Mouse (Mus musculus): ENCODE measurements around the gene Slc9a3r2. TPM values are rescaled to one million over a fixed set of nuclear protein-coding genes. Genes with fewer than 3 reads are reported as not detected.

Gene Slc9a3r2
- polyA plus RNA-seq, 1 experiment from 2014 or later: 58.9 TPM

DNA sequence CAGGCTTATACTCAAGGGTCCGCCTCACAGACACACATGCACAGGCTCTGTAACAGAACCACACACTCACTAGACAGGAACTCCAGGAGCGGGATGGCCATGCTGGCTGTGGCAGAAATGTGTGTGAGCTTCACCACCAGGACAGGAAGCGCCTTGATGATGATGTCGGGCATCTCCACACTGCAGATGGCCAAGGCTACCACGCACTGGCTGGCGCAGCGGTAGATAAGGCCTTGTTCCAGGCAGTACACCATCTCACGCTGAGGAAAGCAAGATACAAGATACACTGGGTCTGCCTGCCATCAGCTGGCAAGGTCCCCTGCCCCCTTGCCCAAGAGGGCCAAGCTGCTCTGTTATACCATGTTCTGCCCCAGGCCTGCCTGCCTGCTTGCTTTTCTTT lies 41.3 kb downstream of the Slc9a3r2 start:
- Histone ChIP-seq H3K27ac (no peak overlapping the region), H3K9me3 (no peaks in the 10 kb centered on the region), H3K27me3 (no peaks in the 10 kb centered on the region), H3K4me2 (no peak overlapping the region), H3K36me3 (peaks cover 80% of the 10 kb centered on the region), H3K9ac (replicated peaks) (no peak overlapping the region), H3K4me3 (replicated peaks) (no peak overlapping the region), H3K4me1 (replicated peaks) (no peaks in the 10 kb centered on the region)
- ATAC-seq (ENCODE audit: insufficient number of reproducible peaks, insufficient read depth, low FRiP score, low TSS enrichment, low read depth): no peak
- WGBS: 94% methylated on average over 8 of the region's 8 CpGs

DNA sequence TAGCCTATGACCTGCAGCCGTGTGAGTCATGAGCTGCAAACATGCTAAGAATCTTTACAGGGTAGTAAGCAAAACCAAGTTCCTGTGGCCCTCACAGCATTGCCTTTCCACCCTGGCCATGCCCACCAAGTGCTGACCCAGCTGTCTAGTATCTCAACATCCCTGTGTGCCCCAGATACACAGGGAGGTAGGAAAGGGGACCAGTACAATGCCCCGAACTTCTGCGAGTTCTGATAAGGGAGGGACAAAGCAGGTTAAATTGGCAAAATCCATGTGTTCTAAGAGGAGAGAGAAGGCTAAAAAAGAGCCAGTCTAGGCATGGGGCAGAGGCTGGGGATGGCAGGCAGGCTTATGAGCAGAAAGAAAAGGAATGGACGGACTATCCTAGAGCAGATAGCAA lies 41.8 kb downstream of the Slc9a3r2 start:
- no peak for ATAC-seq (ENCODE audit: insufficient number of reproducible peaks, insufficient read depth, low FRiP score, low TSS enrichment, low read depth)

GRCm38 (mm10) chr17:24604557-24604956 lies 45.6 kb downstream of the Slc9a3r2 start:
- no peaks in the 10 kb centered on the region for H3K9me3 ChIP-seq
- no peaks in the 10 kb centered on the region for H3K4me1 ChIP-seq (replicated peaks)
- H3K4me2 ChIP-seq: no peak overlapping the region
- no peaks in the 10 kb centered on the region for H3K27me3 ChIP-seq
- H3K27ac ChIP-seq: no peak overlapping the region
- no peak overlapping the region for H3K4me3 ChIP-seq (replicated peaks)
- H3K36me3 ChIP-seq: peaks cover 98% of the 10 kb centered on the region
- no peak overlapping the region for H3K9ac ChIP-seq (replicated peaks)
- no peak for ATAC-seq (ENCODE audit: insufficient number of reproducible peaks, insufficient read depth, low FRiP score, low TSS enrichment, low read depth)
- 82% methylated on average over 3 of the region's 3 CpGs for WGBS

More for the DNA sequence above, 41.8 kb downstream of the Slc9a3r2 start:
- H3K36me3 ChIP-seq: peaks cover 80% of the 10 kb centered on the region
- WGBS: 92% methylated on average over 4 of the region's 4 CpGs
- H3K4me3 ChIP-seq (replicated peaks): no peak overlapping the region
- H3K9me3 ChIP-seq: no peaks in the 10 kb centered on the region
- H3K4me1 ChIP-seq (replicated peaks): no peaks in the 10 kb centered on the region
- no peak overlapping the region for H3K4me2 ChIP-seq
- no peaks in the 10 kb centered on the region for H3K27me3 ChIP-seq
- H3K9ac ChIP-seq (replicated peaks): no peak overlapping the region
- H3K27ac ChIP-seq: no peak overlapping the region

- Histone ChIP-seq H3K4me2 (no peak overlapping the region), H3K4me3 (replicated peaks) (no peak overlapping the region), H3K36me3 (peaks cover 100% of the 10 kb centered on the region), H3K27me3 (no peaks in the 10 kb centered on the region), H3K9me3 (no peaks in the 10 kb centered on the region), H3K27ac (no peak overlapping the region), H3K4me1 (replicated peaks) (no peaks in the 10 kb centered on the region), H3K9ac (replicated peaks) (no peak overlapping the region)
- 91% methylated on average over 8 of the region's 8 CpGs for WGBS
- no peak for ATAC-seq (ENCODE audit: insufficient number of reproducible peaks, insufficient read depth, low FRiP score, low TSS enrichment, low read depth)
Measured at GRCm38 (mm10) chr17:24603961-24604360, 46.2 kb downstream of the Slc9a3r2 start.

DNA sequence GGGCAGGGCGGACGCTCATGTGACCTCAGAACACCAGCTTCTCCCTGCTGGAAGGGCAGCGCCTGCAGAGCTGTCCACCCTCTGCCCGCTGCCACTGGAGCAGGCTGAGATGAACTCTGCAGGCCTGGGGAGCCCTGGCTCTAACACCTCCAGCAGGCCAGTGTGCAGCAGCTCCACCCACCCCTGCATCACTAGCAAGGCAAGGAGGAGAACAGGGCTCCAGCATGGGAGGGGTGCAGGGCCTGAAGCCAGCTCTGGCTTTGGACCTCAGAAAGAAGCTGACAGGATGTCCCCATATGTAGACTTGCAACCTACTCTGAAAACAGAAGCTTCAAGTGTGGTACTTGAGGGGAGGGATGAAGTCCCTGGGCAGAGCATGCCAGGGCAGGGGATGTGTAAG lies 49.6 kb downstream of the Slc9a3r2 start:
- no peaks in the 10 kb centered on the region for H3K4me1 ChIP-seq (replicated peaks)
- no peaks in the 10 kb centered on the region for H3K27me3 ChIP-seq
- no peak overlapping the region for H3K4me2 ChIP-seq
- no peak overlapping the region for H3K4me3 ChIP-seq (replicated peaks)
- 97% methylated on average over 4 of the region's 4 CpGs for WGBS
- ATAC-seq (ENCODE audit: insufficient number of reproducible peaks, insufficient read depth, low FRiP score, low TSS enrichment, low read depth): no peak
- H3K9me3 ChIP-seq: no peaks in the 10 kb centered on the region
- H3K9ac ChIP-seq (replicated peaks): no peak overlapping the region
- H3K36me3 ChIP-seq: peaks cover 100% of the 10 kb centered on the region
- H3K27ac ChIP-seq: no peak overlapping the region

- 88% methylated on average over 3 of the region's 3 CpGs for WGBS
- ATAC-seq (ENCODE audit: insufficient number of reproducible peaks, insufficient read depth, low FRiP score, low TSS enrichment, low read depth): no peak
- H3K36me3 ChIP-seq: peaks cover 100% of the 10 kb centered on the region
- no peak overlapping the region for H3K4me2 ChIP-seq
- H3K27ac ChIP-seq: no peak overlapping the region
- no peaks in the 10 kb centered on the region for H3K9me3 ChIP-seq
- no peak overlapping the region for H3K9ac ChIP-seq (replicated peaks)
- H3K4me1 ChIP-seq (replicated peaks): no peaks in the 10 kb centered on the region
- no peak overlapping the region for H3K4me3 ChIP-seq (replicated peaks)
- H3K27me3 ChIP-seq: no peaks in the 10 kb centered on the region
Measured at GRCm38 (mm10) chr17:24597989-24598388, 52.1 kb downstream of the Slc9a3r2 start.

- no peak overlapping the region for H3K4me3 ChIP-seq (replicated peaks)
- H3K4me1 ChIP-seq (replicated peaks): no peaks in the 10 kb centered on the region
- no peak overlapping the region for H3K27ac ChIP-seq
- H3K9ac ChIP-seq (replicated peaks): no peak overlapping the region
- no peaks in the 10 kb centered on the region for H3K9me3 ChIP-seq
- WGBS: 91% methylated on average over 19 of the region's 19 CpGs
- no peaks in the 10 kb centered on the region for H3K27me3 ChIP-seq
- H3K4me2 ChIP-seq: no peak overlapping the region
- H3K36me3 ChIP-seq: peaks cover 100% of the 10 kb centered on the region
- no peak for ATAC-seq (ENCODE audit: insufficient number of reproducible peaks, insufficient read depth, low FRiP score, low TSS enrichment, low read depth)
Measured at GRCm38 (mm10) chr17:24596471-24597183, 53.5 kb downstream of the Slc9a3r2 start.

GRCm38 (mm10) chr17:24596073-24596466 lies 54.1 kb downstream of the Slc9a3r2 start:
- no peak overlapping the region for H3K4me3 ChIP-seq (replicated peaks)
- ATAC-seq (ENCODE audit: insufficient number of reproducible peaks, insufficient read depth, low FRiP score, low TSS enrichment, low read depth): no peak
- no peak overlapping the region for H3K9ac ChIP-seq (replicated peaks)
- H3K4me2 ChIP-seq: no peak overlapping the region
- no peak overlapping the region for H3K27ac ChIP-seq
- no peaks in the 10 kb centered on the region for H3K4me1 ChIP-seq (replicated peaks)
- H3K9me3 ChIP-seq: no peaks in the 10 kb centered on the region
- WGBS: 84% methylated on average over 5 of the region's 5 CpGs
- H3K36me3 ChIP-seq: peaks cover 100% of the 10 kb centered on the region
- H3K27me3 ChIP-seq: no peaks in the 10 kb centered on the region

GRCm38 (mm10) chr17:24595126-24596072 lies 54.7 kb downstream of the Slc9a3r2 start:
- H3K9me3 ChIP-seq: no peaks in the 10 kb centered on the region
- peaks cover 100% of the 10 kb centered on the region for H3K36me3 ChIP-seq
- no peak for ATAC-seq (ENCODE audit: insufficient number of reproducible peaks, insufficient read depth, low FRiP score, low TSS enrichment, low read depth)
- no peaks in the 10 kb centered on the region for H3K27me3 ChIP-seq
- no peak overlapping the region for H3K4me2 ChIP-seq
- H3K4me3 ChIP-seq (replicated peaks): no peak overlapping the region
- H3K9ac ChIP-seq (replicated peaks): no peak overlapping the region
- H3K27ac ChIP-seq: no peak overlapping the region
- no peaks in the 10 kb centered on the region for H3K4me1 ChIP-seq (replicated peaks)
- 78% methylated on average over 17 of the region's 17 CpGs for WGBS

DNA sequence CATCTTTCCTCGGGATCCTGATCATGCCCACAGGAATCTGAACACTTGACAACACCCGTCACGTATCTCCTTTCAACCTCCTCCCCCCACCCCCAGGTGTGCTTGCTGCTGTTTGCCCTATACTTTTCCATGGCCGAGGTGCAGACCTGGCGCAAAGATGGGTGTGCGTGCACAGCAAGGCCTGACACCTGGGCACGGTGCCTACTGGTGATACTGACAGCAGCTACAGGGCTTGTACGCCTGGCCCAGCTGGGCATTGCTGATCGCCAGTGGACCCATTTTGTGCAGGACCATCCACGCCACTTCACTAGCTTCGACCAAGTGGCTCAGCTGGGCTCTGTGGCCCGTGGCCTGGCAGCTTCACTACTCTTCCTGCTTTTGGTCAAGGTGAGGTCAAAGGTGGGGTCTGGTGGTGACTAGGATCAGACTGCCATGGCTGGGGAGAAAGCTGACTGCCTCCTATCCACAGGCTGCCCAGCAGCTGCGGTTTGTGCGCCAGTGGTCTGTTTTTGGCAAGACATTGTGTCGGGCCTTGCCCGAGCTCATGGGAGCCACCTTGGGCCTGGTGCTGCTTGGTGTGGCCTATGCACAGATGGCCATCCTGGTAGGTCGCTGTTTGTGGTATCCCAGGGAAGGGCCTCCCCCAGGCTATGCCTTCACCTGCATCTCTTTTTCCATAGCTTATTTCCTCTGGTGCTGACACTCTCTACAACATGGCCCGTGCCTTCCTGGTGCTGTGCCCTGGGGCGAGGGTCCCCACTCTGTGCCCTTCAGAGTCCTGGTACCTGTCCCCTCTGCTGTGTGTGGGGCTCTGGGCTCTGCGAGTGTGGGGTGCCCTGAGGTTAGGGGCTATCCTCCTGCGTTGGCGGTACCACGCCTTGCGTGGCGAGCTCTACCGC lies 55.9 kb downstream of the Slc9a3r2 start:
- 92% methylated on average over 26 of the region's 26 CpGs for WGBS
- peaks cover 97% of the 10 kb centered on the region for H3K36me3 ChIP-seq
- no peaks in the 10 kb centered on the region for H3K9me3 ChIP-seq
- no peak overlapping the region for H3K4me3 ChIP-seq (replicated peaks)
- no peak overlapping the region for H3K27ac ChIP-seq
- no peak for ATAC-seq (ENCODE audit: insufficient number of reproducible peaks, insufficient read depth, low FRiP score, low TSS enrichment, low read depth)
- H3K9ac ChIP-seq (replicated peaks): no peak overlapping the region
- H3K4me2 ChIP-seq: no peak overlapping the region
- no peaks in the 10 kb centered on the region for H3K27me3 ChIP-seq
- no peaks in the 10 kb centered on the region for H3K4me1 ChIP-seq (replicated peaks)

DNA sequence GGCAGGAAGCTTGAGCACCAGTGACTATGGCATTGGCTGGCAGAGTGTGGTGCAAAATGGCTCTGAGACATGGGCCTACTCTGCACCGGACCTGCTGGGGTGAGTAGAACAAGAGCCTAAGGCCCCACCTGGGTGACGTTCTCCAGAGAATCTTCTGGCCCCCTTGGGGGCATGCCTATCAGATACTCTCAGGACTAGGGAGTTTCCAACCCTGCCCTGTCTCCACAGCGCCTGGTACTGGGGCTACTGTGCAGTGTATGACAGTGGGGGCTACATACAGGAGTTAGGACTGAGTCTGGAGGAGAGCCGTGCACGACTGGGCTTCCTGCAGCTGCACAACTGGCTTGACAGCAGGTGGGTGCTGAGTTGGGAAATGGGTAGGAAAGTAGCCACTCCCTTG lies 56.9 kb downstream of the Slc9a3r2 start:
- Histone ChIP-seq H3K27ac (no peak overlapping the region), H3K36me3 (peaks cover 94% of the 10 kb centered on the region), H3K27me3 (no peaks in the 10 kb centered on the region), H3K4me3 (replicated peaks) (no peak overlapping the region), H3K9ac (replicated peaks) (no peak overlapping the region), H3K4me1 (replicated peaks) (no peaks in the 10 kb centered on the region), H3K4me2 (no peak overlapping the region), H3K9me3 (no peaks in the 10 kb centered on the region)
- no peak for ATAC-seq (ENCODE audit: insufficient number of reproducible peaks, insufficient read depth, low FRiP score, low TSS enrichment, low read depth)
- 84% methylated on average over 5 of the region's 5 CpGs for WGBS

Data from limb, embryonic 12.5 days (tissue).